Mouse (Mus musculus): ENCODE results near the gene Nrsn2.

DNA sequence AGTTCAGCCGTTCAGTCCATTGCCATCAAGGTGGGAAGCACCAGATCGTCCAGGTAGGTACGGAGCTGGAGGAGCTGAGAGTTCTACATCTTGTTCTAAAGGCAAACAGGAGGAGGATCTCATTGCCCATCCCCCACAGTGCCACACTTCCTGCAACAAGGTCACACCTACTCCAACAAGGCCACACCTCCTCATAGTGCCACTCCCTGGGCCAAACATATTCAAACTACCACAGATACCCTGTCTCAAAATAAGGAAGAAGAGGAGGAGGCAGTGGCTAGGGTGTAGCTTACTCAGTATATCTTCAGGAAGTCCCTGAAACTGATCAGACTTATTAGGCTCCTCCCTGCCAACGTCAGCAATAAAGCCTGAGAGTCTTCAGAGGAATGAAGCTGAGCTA lies 7.8 kb upstream of the Nrsn2 start:
- TF ChIP-seq CTCF (IDR thresholded peaks at IDR 0.05; ENCODE audit: low read depth, low read length) (no peak), POLR2A (IDR thresholded peaks at IDR 0.05; ENCODE audit: borderline replicate concordance, low read depth, low read length) (no peak)

Measured in bone marrow macrophage, adult 2 months (primary cell).